Mouse (Mus musculus) erythroblast, embryonic 14.5 days (primary cell): ENCODE data around the gene Acap1. TPM values are rescaled to one million over a fixed set of nuclear protein-coding genes. Genes with fewer than 3 reads are reported as not detected.
"Not testable (repeated sequence)": the region's sequence is repeated elsewhere in the genome, so short reads cannot be mapped to it uniquely, and the experiment has no call there.

Experiments used
- H3K27me3 ChIP-seq: 2 replicates; pipeline ENCODE4 v1.6.1; 2012; ENCODE audit warnings: inconsistent platforms; ENCODE audit not compliant: control insufficient read depth
- H3K36me3 ChIP-seq: 2 replicates; pipeline ENCODE4 v1.6.1; 2012; ENCODE audit warnings: mild to moderate bottlenecking, inconsistent platforms; ENCODE audit not compliant: control insufficient read depth
- H3K4me1 ChIP-seq: 2 replicates; pipeline ENCODE4 v1.6.1; 2012; ENCODE audit warnings: inconsistent platforms; ENCODE audit not compliant: control insufficient read depth
- H3K4me3 ChIP-seq: replicated peaks from 2 replicates; pipeline ENCODE3; 2012; ENCODE audit warnings: moderate library complexity, mild to moderate bottlenecking, inconsistent platforms
- H3K9me3 ChIP-seq: 2 replicates; pipeline ENCODE4 v1.6.1; 2012; ENCODE audit warnings: low read length, inconsistent platforms, mixed read lengths; ENCODE audit not compliant: control insufficient read depth
- GATA1 ChIP-seq: IDR thresholded peaks from 2 replicates; pipeline ENCODE4 v1.6.1; 2012; ENCODE audit warnings: low read length, inconsistent platforms, mixed read lengths
- TAL1 ChIP-seq: IDR thresholded peaks from 3 replicates; pipeline ENCODE4 v1.6.1; 2012; ENCODE audit warnings: low read length, inconsistent platforms, mixed read lengths
- polyA plus RNA-seq: library from polyadenylated mRNA; stranded (reverse); fragments of >175 nt; gene quantifications from 2 replicates; pipeline ENCODE4 v1.2.3, GENCODE M21; 2012

The Acap1 gene
- polyA plus RNA-seq, 1 experiment, result 0.37 TPM

DNA sequence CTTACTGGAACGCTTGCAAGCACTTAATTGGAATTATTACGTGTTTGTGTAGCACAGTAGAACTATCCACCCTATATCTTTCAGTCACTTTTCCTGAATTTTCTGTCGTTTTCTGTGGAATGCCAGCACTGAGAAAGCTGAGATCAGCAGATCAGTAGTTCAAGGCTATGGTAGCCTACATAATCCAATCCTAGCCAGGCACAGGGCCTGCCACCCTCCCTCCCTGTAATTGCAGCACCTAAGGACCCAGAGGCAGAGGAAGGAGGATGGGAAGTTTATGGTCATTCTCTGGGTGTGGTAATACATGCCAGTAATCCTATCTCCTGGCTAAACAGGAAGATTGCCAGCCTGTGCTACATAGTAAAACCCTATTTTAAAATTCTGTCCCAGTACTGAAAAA, 27.5 kb upstream of the Acap1 start:
- no peaks in the 10 kb centered on the region for H3K9me3 ChIP-seq
- H3K4me1 ChIP-seq, result peaks cover 54% of the 10 kb centered on the region
- H3K27me3 ChIP-seq, result no peaks in the 10 kb centered on the region
- TF ChIP-seq GATA1 (no peak), TAL1 (no peak)
- peaks cover 22% of the 10 kb centered on the region for H3K36me3 ChIP-seq
- peak overlapping the region; percentile 96 for H3K4me3 ChIP-seq

DNA sequence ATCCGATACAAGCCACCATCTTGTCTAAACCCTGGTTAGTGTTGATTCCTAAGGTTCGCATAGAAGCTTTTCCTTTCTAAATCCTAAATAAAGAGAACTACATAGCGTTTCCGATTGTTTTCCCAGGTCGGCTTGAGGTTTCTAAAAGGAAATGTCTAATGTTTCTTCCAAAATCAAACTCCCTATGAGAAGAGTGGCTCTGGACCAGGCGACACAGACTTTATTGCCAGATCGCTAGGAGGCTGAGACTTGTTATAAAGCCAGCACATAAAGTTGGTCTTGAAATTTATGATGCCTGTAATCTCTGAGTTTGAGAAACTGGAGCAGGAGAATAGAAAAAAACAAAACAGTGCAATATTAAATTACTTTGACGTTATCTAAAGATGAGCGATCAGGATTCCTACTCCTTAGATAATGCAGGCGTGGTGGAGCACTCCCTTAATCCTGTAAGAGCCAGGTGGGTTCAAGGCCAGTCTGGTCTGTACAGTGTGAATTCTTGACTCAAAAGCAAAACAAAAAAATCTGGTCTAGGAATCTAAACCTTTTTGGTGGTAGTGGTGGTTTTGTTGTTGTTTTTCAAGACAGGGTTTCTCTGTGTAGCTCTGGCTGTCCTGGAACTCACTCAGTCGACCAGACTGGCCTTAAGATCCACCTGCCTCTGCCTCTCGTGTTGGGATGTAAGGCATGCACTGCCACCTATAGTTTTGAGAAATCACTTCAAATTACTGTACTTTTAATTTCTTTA, 26.8 kb upstream of the Acap1 start:
- TF ChIP-seq GATA1, result no peak
- TF ChIP-seq TAL1, result no peak
- Histone ChIP-seq H3K9me3 (no peaks in the 10 kb centered on the region), H3K4me1 (peaks cover 60% of the 10 kb centered on the region), H3K36me3 (peaks cover 28% of the 10 kb centered on the region), H3K4me3 (peak overlapping the region; percentile 96), H3K27me3 (no peaks in the 10 kb centered on the region)

DNA sequence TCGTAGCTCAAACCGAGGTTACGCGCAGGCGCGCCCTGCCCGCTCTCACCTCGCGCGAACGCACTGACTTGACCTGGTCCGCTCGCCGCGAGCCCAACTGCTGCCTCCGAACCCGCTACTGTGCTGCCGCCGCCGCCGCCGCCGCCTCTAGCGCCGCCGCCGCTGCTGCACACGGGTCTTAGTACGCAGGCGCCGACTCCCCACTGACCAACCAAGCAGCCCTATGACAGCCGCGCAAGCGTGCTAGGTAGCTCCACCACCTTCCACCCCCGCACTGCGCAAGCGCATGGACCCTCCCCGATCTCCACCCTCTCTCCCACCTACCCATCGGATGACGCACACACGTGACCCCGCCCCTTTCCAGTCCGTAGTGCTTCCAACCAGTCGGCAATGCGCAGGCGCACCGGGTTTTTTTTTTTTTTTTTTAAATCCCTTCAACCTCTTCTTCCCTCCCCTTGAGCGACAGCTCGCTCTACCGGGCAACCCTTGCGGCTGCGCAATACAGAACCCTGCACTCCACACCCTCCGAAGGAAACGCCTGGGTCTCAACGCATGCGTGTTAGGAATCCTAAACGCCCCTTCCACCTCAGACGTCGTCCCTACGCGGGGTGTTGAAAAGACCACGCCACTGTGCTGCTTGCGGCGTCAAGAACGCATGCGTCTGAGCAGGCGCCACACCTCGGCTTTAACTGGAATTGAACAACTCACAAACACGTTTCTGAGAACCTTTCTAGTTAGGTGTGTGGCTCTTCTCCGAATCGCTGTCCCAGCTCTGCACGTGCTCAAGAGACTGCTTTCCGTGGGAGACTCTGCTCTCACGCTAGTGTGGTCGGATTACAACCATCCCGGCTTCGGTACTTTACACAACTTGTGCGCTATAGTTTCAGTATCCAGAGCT, 26.0 kb upstream of the Acap1 start, which contains the start of gene Eif5a:
Gene Eif5a (minus strand): TSS at position 845 of the 898 bp plus-strand sequence.
- H3K4me1 ChIP-seq, result peaks cover 68% of the 10 kb centered on the region
- H3K4me3 ChIP-seq, result peak within 1 kb of the TSS; percentile 96
- H3K9me3 ChIP-seq, result no peaks in the 10 kb centered on the region
- H3K27me3 ChIP-seq, result no peaks in the 10 kb centered on the region
- TF ChIP-seq TAL1 (no peak), GATA1 (no peak)
- peaks cover 36% of the 10 kb centered on the region for H3K36me3 ChIP-seq

DNA sequence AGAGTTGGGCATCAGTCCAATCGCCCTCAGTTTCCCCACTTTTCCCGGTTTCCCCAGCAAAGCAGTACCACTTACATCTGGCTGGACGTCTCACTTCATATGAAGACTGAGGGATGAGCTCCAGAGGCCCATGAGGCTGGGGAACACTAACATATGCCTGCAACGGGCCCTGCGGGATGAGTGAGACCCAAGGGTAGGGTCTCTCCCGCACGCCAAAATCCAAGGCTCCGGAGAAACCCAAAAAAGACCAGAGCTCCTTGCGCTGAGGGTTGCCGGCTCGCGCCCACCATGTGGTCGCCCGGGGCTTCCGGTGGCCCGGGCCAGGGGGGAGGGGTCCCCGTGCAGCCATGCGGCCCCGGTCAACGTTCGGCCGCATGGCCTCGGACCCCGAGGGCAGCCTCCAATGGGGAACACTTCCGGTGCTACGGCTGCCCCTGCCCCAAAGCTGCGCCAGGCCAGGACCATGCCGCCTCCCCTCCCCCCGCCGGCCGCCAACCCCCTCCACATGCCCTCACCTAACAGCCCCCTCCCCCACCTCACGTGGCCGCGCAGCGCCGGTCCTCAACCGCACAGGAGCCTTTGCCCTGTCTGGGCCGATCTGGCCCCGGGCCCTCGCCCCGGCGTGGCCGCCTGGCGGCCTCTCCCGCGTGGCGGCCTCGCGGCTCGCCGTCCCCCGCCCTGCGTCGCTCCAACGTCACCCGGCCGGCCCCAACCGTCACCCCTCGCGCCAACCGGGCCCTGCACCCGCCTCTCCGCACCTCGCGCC, 25.1 kb upstream of the Acap1 start:
- peaks cover 78% of the 10 kb centered on the region for H3K4me1 ChIP-seq
- peaks cover 45% of the 10 kb centered on the region for H3K36me3 ChIP-seq
- no peaks in the 10 kb centered on the region for H3K27me3 ChIP-seq
- peak overlapping the region; percentile 96 for H3K4me3 ChIP-seq
- H3K9me3 ChIP-seq, result no peaks in the 10 kb centered on the region
- TF ChIP-seq GATA1, result no peak
- no peak for TF ChIP-seq TAL1

DNA sequence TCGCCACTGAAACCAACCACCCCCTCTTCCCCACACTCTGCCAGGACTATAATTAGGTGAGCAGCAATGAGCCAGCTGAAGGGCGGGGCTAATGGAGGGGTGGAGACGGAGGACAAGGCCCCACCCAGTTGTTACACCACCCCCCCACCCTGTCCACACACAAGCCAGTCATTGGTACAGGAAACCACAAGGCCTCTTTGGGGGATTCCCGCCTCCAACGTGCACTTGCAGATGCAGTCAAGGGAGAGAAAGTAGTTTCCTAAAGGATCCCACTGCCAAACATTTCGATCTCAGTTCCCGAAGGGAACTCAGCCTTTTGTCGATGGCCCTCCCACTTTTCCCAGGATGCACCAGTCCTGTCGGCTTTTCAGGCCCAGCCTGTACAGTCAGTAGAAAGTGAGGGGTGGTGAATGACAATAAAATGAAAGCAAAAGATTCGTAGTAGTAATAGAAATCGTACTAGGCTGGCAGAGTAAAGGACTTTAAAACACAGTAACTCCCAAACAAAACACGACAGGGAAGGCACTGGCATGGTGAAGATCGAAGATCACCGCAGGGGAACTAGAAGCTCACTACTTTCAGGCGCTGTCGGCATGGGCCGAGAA, 24.4 kb upstream of the Acap1 start:
- Histone ChIP-seq H3K4me1 (peaks cover 84% of the 10 kb centered on the region), H3K9me3 (no peaks in the 10 kb centered on the region), H3K4me3 (peak overlapping the region; percentile 96), H3K27me3 (no peaks in the 10 kb centered on the region), H3K36me3 (peaks cover 52% of the 10 kb centered on the region)
- TF ChIP-seq GATA1 (no peak), TAL1 (no peak)

DNA sequence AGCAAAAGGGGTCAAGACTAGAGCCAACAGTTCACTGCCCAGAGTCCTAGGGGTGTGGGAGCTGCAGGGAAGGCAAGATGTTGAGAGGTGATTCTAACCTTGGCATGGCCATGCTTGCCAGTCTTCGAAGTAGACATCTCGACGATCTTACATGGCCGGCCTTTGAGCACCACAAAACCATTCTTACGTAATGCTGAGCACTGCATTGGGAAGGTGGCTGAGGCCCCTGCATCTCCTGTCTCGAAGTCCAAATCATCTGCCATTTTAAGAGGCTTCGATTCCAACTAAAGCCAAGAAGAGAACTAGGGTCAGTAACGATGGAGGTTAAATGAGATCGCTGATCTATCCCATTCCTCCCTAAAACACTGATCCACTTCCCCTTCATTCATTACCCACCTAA, 23.7 kb upstream of the Acap1 start:
- Histone ChIP-seq H3K9me3 (no peaks in the 10 kb centered on the region), H3K27me3 (no peaks in the 10 kb centered on the region), H3K4me3 (peak overlapping the region; percentile 96), H3K4me1 (peaks cover 89% of the 10 kb centered on the region), H3K36me3 (peaks cover 59% of the 10 kb centered on the region)
- TF ChIP-seq TAL1 (no peak), GATA1 (no peak)

DNA sequence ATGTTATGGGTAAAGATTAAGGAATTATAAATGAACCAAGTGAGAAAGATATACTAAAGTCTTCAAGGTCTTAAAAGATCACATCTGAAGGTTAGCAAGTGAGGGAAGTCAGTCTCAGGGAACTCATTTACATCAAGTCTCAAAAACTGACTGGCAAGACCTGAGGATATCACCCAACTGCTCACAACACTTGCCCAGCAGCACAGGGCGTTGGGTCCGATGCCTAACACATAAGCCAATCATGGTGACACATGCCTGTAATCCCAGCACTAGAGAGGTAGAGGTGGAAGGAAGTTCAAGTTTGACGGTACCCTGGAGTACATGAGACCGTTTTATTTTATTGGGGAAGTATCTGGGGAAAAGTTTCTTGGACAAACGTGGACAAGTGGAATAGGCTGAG, 22.8 kb upstream of the Acap1 start:
- no peaks in the 10 kb centered on the region for H3K27me3 ChIP-seq
- peaks cover 86% of the 10 kb centered on the region for H3K4me1 ChIP-seq
- H3K9me3 ChIP-seq, result no peaks in the 10 kb centered on the region
- peaks cover 65% of the 10 kb centered on the region for H3K36me3 ChIP-seq
- TF ChIP-seq GATA1 (no peak), TAL1 (no peak)
- peak overlapping the region; percentile 96 for H3K4me3 ChIP-seq

DNA sequence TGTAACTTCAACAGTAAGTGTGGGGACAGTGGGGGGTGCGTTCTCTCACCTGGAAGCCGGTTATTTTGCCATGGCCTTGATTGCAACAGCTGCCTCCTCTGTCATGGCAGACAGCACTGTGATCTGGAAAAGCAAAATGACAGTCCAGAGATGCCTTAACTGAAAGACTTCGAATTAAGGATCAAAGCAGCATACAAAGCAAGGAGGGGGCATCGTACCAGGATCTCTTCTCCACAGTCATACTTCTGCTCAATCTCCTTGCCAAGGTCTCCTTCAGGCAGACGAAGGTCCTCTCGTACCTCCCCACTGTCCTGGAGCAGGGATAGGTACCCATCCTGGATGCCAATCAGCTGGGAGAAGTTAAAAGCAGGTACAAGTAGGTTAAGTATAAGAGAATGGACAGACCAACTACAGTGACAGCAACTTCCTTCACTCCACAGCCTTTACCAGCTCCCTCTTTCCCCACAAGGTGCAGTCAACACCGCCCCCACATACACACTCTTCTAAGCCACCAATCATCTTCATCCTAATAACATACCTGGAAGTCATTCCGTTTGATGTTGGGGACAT, 22.1 kb upstream of the Acap1 start:
- Histone ChIP-seq H3K9me3 (no peaks in the 10 kb centered on the region), H3K4me1 (peaks cover 85% of the 10 kb centered on the region), H3K36me3 (peaks cover 72% of the 10 kb centered on the region), H3K27me3 (no peaks in the 10 kb centered on the region), H3K4me3 (peak overlapping the region; percentile 43)
- no peak for TF ChIP-seq GATA1
- no peak for TF ChIP-seq TAL1

DNA sequence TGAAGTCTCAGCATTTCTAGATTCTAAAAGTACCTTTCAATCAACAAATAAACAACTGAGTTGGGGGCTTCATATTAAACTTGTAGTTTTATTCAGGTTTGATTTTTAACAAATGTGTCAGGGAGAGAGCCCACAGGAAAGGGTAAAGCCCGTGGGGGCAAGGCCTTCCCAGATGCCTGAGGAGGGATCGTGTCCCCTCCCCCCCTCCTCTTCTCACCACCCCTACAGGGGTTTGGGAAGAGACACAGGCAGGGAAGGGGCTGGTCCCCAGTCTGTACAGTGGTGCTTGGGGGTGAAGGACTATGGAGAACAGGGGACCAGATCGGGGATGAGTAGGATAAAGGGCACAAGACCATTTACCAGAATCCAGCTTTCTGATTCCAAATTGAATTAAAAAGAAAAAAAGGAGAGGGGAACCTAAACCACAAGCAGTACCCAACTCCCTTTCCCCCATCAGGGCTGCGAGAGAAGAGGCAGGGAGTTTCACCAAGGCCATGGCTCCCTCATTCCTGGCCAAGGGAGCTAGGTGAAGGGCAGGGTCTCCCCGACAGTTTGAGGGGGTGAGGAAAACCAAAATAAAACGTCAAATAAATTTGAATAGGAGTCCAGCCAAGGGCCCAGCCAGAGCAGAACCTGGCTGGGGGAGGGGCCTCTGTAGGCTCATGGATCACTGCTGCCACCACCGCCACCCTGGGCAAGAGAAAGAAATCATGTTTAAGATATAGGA, 21.5 kb upstream of the Acap1 start:
- H3K36me3 ChIP-seq, result peaks cover 78% of the 10 kb centered on the region
- not testable (repeated sequence) for H3K27me3 ChIP-seq, H3K9me3 ChIP-seq
- H3K4me1 ChIP-seq, result peaks cover 81% of the 10 kb centered on the region
- H3K4me3 ChIP-seq, result peak overlapping the region; percentile 81
